Mouse (Mus musculus) forebrain, embryonic 14.5 days (tissue): ENCODE data around the gene Tspan1. TPM values are rescaled to one million over a fixed set of nuclear protein-coding genes. Genes with fewer than 3 reads are reported as not detected.

ENCODE experiments used
- ATAC-seq: fragments of 200-750 bp; cut with Nextera tagmentation; 2 replicates; pipeline ENCODE4 v1.8.0; 2017; ENCODE audit warnings: mild to moderate bottlenecking, moderate library complexity
- DNase-seq: peaks from one replicate; pipeline ENCODE4 v3.0.0-alpha.2; 2015; ENCODE audit warnings: low spot score
- H3K27ac ChIP-seq: fragments of 300-500 bp; sonication (generic); 2 replicates; pipeline ENCODE4 v1.5.1; 2014; ENCODE audit warnings: low read depth, mild to moderate bottlenecking, control low read depth, low read length, moderate library complexity
- H3K27me3 ChIP-seq: fragments of 300-500 bp; sonication (generic); replicated peaks from 2 replicates; pipeline ENCODE4 v1.6.1; 2014; ENCODE audit warnings: low read length, control low read depth, mixed read lengths; ENCODE audit not compliant: control insufficient read depth, insufficient read depth
- H3K36me3 ChIP-seq: fragments of 300-500 bp; sonication (generic); 2 replicates; pipeline ENCODE4 v1.6.1; 2014; ENCODE audit warnings: low read length, control low read depth; ENCODE audit not compliant: control insufficient read depth, insufficient read depth
- H3K4me1 ChIP-seq: fragments of 300-500 bp; sonication (generic); 2 replicates; pipeline ENCODE4 v1.6.1; 2014; ENCODE audit warnings: antibody characterized with exemption, low read length, control low read depth; ENCODE audit not compliant: control insufficient read depth, insufficient read depth
- H3K4me2 ChIP-seq: fragments of 300-500 bp; sonication (generic); 2 replicates; pipeline ENCODE4 v1.6.1; 2014; ENCODE audit warnings: mild to moderate bottlenecking, control low read depth, low read length
- H3K4me3 ChIP-seq: fragments of 300-500 bp; sonication (generic); 2 replicates; pipeline ENCODE4 v1.5.1; 2014; ENCODE audit warnings: low read depth, low read length, control low read depth
- H3K9ac ChIP-seq: fragments of 300-500 bp; sonication (generic); 2 replicates; pipeline ENCODE4 v1.6.1; 2014; ENCODE audit warnings: mild to moderate bottlenecking, low read length, control low read depth, moderate library complexity
- H3K9me3 ChIP-seq: fragments of 300-500 bp; sonication (generic); replicated peaks from 2 replicates; pipeline ENCODE4 v1.6.1; 2016; ENCODE audit warnings: low read length, control low read depth, mixed read lengths; ENCODE audit not compliant: control insufficient read depth
- WGBS: fragments of 180-500 bp; shearing (Covaris S2); extraction: QIAGEN DNeasy Blood & Tissue Kit; methylation state at CpG from one replicate; pipeline ENCODE4 v1.1.7; 2014; 5-methylcytosine and 5-hydroxymethylcytosine counted together
- polyA plus RNA-seq: library from polyadenylated mRNA; unstranded; fragments of >200 nt; fragmentation: Nextera tagmentation; extraction: Ambion mirVana; gene quantifications from 2 replicates; pipeline ENCODE4 v1.2.1, GENCODE M21; 2014

Gene Tspan1
- polyA plus RNA-seq, 1 experiment from 2014 or later = not detected

- WGBS = under 1% methylated on average over 24 of the region's 24 CpGs
- no peaks in the 10 kb centered on the region for H3K9me3 ChIP-seq
- peaks cover 9% of the 10 kb centered on the region for H3K4me1 ChIP-seq
- peak within 1 kb of the TSS; percentile 66 for H3K9ac ChIP-seq
- H3K4me3 ChIP-seq = peak within 1 kb of the TSS; percentile 46
- H3K4me2 ChIP-seq = peak within 1 kb of the TSS; percentile 68
- no peaks in the 10 kb centered on the region for H3K36me3 ChIP-seq
- peak within 1 kb of the TSS; percentile 55; the same call in 1 of the 2 replicates for H3K27ac ChIP-seq
- ATAC-seq = peak; percentile 99
- peak; percentile 98 for DNase-seq
- no peaks in the 10 kb centered on the region for H3K27me3 ChIP-seq
Measured at GRCm38 (mm10) chr4:116123602-116124519, 43.5 kb downstream of the Tspan1 start, which contains the start of the genes Rad54l and Pomgnt1. TSS of gene Rad54l (minus strand) at chr4:116123690. TSS of gene Pomgnt1 (plus strand) at chr4:116123840.

GRCm38 (mm10) chr4:116122762-116123161, 44.6 kb downstream of the Tspan1 start:
- Histone ChIP-seq H3K4me2 (peak overlapping the region; percentile 68), H3K9me3 (no peaks in the 10 kb centered on the region), H3K4me1 (peaks cover 9% of the 10 kb centered on the region), H3K27ac (no peak overlapping the region), H3K36me3 (0 out of 2 replicates have a peak, but pooled peaks cover 4% of the 10 kb centered on the region), H3K27me3 (no peaks in the 10 kb centered on the region), H3K4me3 (peak overlapping the region; percentile 46), H3K9ac (peak overlapping the region; percentile 66)
- DNase-seq (no peak), ATAC-seq (no peak)
- WGBS = 3% methylated on average over 1 of the region's 1 CpGs

Other genes with a start within 250 kb of the Tspan1 start
- gene Dmbx1, start 227.7 kb downstream of the Tspan1 start, polyA plus RNA-seq = 0.05 TPM in 2 replicates
- 7.0 and 7.3 TPM in 2 replicates for gene Faah, start 149.7 kb downstream of the Tspan1 start, polyA plus RNA-seq
- gene Nsun4, start 113.7 kb downstream of the Tspan1 start, polyA plus RNA-seq = 14.2 and 15.3 TPM in 2 replicates
- 479 and 583 TPM in 2 replicates for gene Uqcrh, start 92.5 kb downstream of the Tspan1 start, polyA plus RNA-seq
- 67.9 and 74.0 TPM in 2 replicates for gene Lrrc41, start 92.3 kb downstream of the Tspan1 start, polyA plus RNA-seq
- 18.1 and 18.2 TPM in 2 replicates for gene Rad54l, start 43.9 kb downstream of the Tspan1 start, polyA plus RNA-seq
- 54.8 and 56.0 TPM in 2 replicates for gene Pomgnt1, start 43.8 kb downstream of the Tspan1 start, polyA plus RNA-seq
- gene Lurap1, start 16.3 kb downstream of the Tspan1 start, polyA plus RNA-seq = 1.5 and 1.9 TPM in 2 replicates
- gene 1700042G07Rik, start 5.8 kb upstream of the Tspan1 start, polyA plus RNA-seq = not detected in 2 replicates
- not detected in 2 replicates for gene Gm49337, start 5.8 kb upstream of the Tspan1 start, polyA plus RNA-seq
- gene Pik3r3, start 54.0 kb upstream of the Tspan1 start, polyA plus RNA-seq = 71.4 and 93.5 TPM in 2 replicates